Mouse (Mus musculus): ENCODE measurements around the gene Dgkg. TPM values are rescaled to one million over a fixed set of nuclear protein-coding genes. Genes with fewer than 3 reads are reported as not detected.

The Dgkg gene
- polyA plus RNA-seq, 1 experiment from 2014 or later, result 1.5 TPM

DNA sequence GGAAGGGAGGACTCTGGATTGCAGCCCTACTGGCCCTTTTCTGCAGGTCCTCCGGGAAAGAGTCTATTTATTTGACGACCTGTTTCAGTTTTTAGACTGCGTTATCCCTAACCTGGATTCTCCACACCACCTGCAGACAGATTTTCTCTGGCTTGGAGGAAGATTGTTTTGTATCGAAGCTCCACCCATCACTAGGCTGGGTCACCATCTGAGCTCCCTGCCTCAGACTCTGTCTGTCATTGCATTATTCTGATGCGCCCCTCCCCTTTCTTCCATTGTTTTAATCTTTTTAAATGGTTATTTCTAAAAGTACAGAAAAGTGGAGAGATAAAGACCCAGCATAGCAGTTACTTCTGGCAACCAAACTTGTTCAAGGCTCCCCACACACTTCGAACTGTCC is 151.4 kb downstream of the Dgkg start:
- H3K4me3 ChIP-seq (ENCODE audit: low read depth, low read length), result no peak overlapping the region
- peaks cover 3% of the 10 kb centered on the region for H3K4me1 ChIP-seq (ENCODE audit: control insufficient read depth, low read depth, low read length)
- H3K27ac ChIP-seq (ENCODE audit: low read length), result no peak overlapping the region
- ATAC-seq (ENCODE audit: low read depth), result no peak
- H3K27me3 ChIP-seq (ENCODE audit: control insufficient read depth, insufficient read depth, low read depth, low read length), result no peaks in the 10 kb centered on the region
- no peaks in the 10 kb centered on the region for H3K9me3 ChIP-seq (replicated peaks; ENCODE audit: control insufficient read depth, low read length)
- H3K9ac ChIP-seq (ENCODE audit: low read depth, low read length), result no peak overlapping the region
- H3K36me3 ChIP-seq (ENCODE audit: control insufficient read depth, insufficient read depth), result no peaks in the 10 kb centered on the region
- H3K4me2 ChIP-seq (ENCODE audit: low read depth, low read length), result no peak overlapping the region
- WGBS (ENCODE audit: insufficient replicate concordance), result 67% methylated on average over 6 of the region's 6 CpGs

DNA sequence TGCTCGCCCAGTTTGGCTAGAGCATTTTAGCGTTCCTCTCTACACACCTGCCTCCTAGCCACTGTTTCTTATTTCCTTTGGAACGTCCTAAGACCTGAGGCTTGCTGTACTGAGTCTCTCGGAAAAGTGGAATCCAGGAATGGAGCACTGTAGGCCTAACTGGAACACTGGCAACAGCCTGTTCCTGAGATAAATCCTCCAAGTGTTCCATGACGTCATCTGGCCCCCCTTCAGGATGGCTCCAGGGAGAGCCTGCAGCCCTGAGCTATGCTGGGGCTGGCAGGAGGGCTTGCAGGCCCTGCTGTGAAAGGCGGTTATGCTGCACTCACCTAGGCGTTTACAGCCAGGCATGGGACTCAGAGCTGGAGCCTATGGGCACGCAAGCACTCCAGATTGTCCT is 152.2 kb downstream of the Dgkg start:
- no peak for ATAC-seq (ENCODE audit: low read depth)
- Histone ChIP-seq H3K27ac (ENCODE audit: low read length) (no peak overlapping the region), H3K4me2 (ENCODE audit: low read depth, low read length) (no peak overlapping the region), H3K9me3 (replicated peaks; ENCODE audit: control insufficient read depth, low read length) (no peaks in the 10 kb centered on the region), H3K36me3 (ENCODE audit: control insufficient read depth, insufficient read depth) (no peaks in the 10 kb centered on the region), H3K4me3 (ENCODE audit: low read depth, low read length) (no peak overlapping the region), H3K4me1 (ENCODE audit: control insufficient read depth, low read depth, low read length) (peaks cover 3% of the 10 kb centered on the region), H3K9ac (ENCODE audit: low read depth, low read length) (no peak overlapping the region), H3K27me3 (ENCODE audit: control insufficient read depth, insufficient read depth, low read depth, low read length) (no peaks in the 10 kb centered on the region)
- WGBS (ENCODE audit: insufficient replicate concordance), result 46% methylated on average over 8 of the region's 8 CpGs

DNA sequence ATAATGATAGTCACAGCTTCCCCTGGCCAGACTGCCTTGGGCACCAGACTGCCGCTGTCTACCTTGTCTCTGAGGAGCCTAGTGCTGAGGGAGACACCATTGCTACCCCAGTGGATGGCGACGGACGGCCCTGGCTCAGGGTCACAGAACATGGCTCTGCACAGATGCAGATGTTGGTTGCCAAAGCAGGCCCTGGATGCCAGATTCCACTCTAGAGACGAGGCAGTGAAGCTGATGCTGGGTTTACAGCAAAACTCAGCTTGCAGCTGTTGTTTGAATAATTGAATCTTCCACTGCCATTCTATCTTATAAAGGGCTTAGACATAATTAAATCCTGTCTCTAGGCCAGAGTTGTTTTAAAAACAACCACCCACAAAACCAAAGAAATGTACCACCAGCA is 153.0 kb downstream of the Dgkg start:
- Histone ChIP-seq H3K4me3 (ENCODE audit: low read depth, low read length) (no peak overlapping the region), H3K27me3 (ENCODE audit: control insufficient read depth, insufficient read depth, low read depth, low read length) (no peaks in the 10 kb centered on the region), H3K36me3 (ENCODE audit: control insufficient read depth, insufficient read depth) (no peaks in the 10 kb centered on the region), H3K27ac (ENCODE audit: low read length) (no peak overlapping the region), H3K9me3 (replicated peaks; ENCODE audit: control insufficient read depth, low read length) (no peaks in the 10 kb centered on the region), H3K9ac (ENCODE audit: low read depth, low read length) (no peak overlapping the region), H3K4me1 (ENCODE audit: control insufficient read depth, low read depth, low read length) (peaks cover 3% of the 10 kb centered on the region), H3K4me2 (ENCODE audit: low read depth, low read length) (no peak overlapping the region)
- ATAC-seq (ENCODE audit: low read depth), result no peak
- 42% methylated on average over 5 of the region's 5 CpGs for WGBS (ENCODE audit: insufficient replicate concordance)

DNA sequence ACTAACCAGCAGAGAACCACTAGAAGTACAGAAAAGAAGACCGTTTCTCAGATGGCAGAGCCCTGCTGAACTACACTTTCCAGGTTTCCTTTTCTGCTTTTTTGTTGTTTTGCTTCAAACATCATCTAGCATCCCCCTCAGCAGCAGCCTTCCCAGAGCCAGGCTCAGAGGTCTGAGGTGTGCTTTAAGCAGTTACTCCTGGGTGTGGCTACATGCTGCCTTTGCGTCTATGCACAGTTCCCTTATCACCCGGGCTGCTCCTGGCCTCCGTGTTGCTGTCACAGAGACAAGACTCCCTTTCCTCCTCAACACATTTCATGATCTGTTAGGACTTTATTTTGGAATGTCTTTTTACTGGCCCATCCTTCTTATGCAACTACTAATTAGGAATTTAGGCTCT is 153.6 kb downstream of the Dgkg start:
- H3K36me3 ChIP-seq (ENCODE audit: control insufficient read depth, insufficient read depth), result no peaks in the 10 kb centered on the region
- WGBS (ENCODE audit: insufficient replicate concordance), result 28% methylated on average over 4 of the region's 4 CpGs

DNA sequence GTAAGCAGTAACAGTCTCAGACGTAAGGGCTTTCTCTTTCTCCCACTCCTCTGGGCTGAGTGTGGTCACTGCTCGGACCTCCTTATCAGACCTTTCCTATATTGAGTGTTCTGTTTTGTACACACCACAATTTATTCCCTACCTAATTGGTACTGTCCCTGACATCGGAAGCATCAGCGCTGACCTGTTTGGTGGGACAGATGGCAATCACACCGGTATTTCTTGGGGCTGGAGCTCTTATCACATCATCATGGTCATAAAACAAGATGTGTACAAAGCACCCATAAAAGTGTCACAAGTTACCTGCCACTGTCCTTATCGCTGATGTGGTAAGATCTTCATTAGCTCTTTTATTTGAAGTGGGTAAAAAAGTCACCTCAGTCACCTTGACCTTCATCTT is 155.2 kb downstream of the Dgkg start:
- H3K9me3 ChIP-seq (replicated peaks; ENCODE audit: control insufficient read depth, low read length), result no peaks in the 10 kb centered on the region
- 67% methylated on average over 6 of the region's 6 CpGs for WGBS (ENCODE audit: insufficient replicate concordance)

More for the DNA sequence above, 153.6 kb downstream of the Dgkg start:
- H3K4me1 ChIP-seq (ENCODE audit: control insufficient read depth, low read depth, low read length), result peaks cover 3% of the 10 kb centered on the region
- H3K27ac ChIP-seq (ENCODE audit: low read length), result no peak overlapping the region
- no peaks in the 10 kb centered on the region for H3K27me3 ChIP-seq (ENCODE audit: control insufficient read depth, insufficient read depth, low read depth, low read length)
- ATAC-seq (ENCODE audit: low read depth), result 0 out of 2 replicates have a peak, but pooled peaks have one; percentile 43
- no peak overlapping the region for H3K4me3 ChIP-seq (ENCODE audit: low read depth, low read length)
- H3K4me2 ChIP-seq (ENCODE audit: low read depth, low read length), result no peak overlapping the region
- no peaks in the 10 kb centered on the region for H3K9me3 ChIP-seq (replicated peaks; ENCODE audit: control insufficient read depth, low read length)
- no peak overlapping the region for H3K9ac ChIP-seq (ENCODE audit: low read depth, low read length)

DNA sequence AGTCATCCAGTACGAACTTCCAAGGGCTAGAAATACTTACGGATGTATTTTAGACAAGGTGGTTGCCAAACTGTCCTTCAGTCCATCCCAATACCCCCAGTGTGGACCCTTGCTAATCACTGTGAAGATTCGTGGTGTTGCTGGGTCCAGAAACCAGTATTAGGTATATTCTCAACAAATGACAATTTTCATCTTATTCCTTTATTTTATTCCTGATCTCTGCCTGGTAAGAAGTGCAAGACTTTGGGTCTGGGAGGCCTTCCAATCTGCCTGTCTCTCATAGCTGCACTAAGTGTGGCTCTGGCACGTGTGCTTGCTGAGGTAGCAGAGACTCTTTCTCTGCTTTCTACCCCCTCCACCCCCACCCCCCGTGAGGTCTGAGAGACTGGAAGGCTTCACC is 156.5 kb downstream of the Dgkg start:
- H3K4me1 ChIP-seq (ENCODE audit: control insufficient read depth, low read depth, low read length), result peaks cover 3% of the 10 kb centered on the region
- no peaks in the 10 kb centered on the region for H3K36me3 ChIP-seq (ENCODE audit: control insufficient read depth, insufficient read depth)
- H3K27me3 ChIP-seq (ENCODE audit: control insufficient read depth, insufficient read depth, low read depth, low read length), result no peaks in the 10 kb centered on the region
- whole genome bisulfite sequencing (ENCODE audit: insufficient replicate concordance), result 57% methylated on average over 5 of the region's 5 CpGs
- H3K9me3 ChIP-seq (replicated peaks; ENCODE audit: control insufficient read depth, low read length), result no peaks in the 10 kb centered on the region
- no peak overlapping the region for H3K27ac ChIP-seq (ENCODE audit: low read length)
- H3K4me2 ChIP-seq (ENCODE audit: low read depth, low read length), result no peak overlapping the region
- ATAC-seq (ENCODE audit: low read depth), result no peak
- no peak overlapping the region for H3K4me3 ChIP-seq (ENCODE audit: low read depth, low read length)
- H3K9ac ChIP-seq (ENCODE audit: low read depth, low read length), result no peak overlapping the region

More for the DNA sequence above, 155.2 kb downstream of the Dgkg start:
- Histone ChIP-seq H3K27ac (ENCODE audit: low read length) (no peak overlapping the region), H3K9ac (ENCODE audit: low read depth, low read length) (no peak overlapping the region), H3K4me1 (ENCODE audit: control insufficient read depth, low read depth, low read length) (peaks cover 3% of the 10 kb centered on the region), H3K36me3 (ENCODE audit: control insufficient read depth, insufficient read depth) (no peaks in the 10 kb centered on the region), H3K4me3 (ENCODE audit: low read depth, low read length) (no peak overlapping the region), H3K27me3 (ENCODE audit: control insufficient read depth, insufficient read depth, low read depth, low read length) (no peaks in the 10 kb centered on the region), H3K4me2 (ENCODE audit: low read depth, low read length) (no peak overlapping the region)
- ATAC-seq (ENCODE audit: low read depth), result no peak

DNA sequence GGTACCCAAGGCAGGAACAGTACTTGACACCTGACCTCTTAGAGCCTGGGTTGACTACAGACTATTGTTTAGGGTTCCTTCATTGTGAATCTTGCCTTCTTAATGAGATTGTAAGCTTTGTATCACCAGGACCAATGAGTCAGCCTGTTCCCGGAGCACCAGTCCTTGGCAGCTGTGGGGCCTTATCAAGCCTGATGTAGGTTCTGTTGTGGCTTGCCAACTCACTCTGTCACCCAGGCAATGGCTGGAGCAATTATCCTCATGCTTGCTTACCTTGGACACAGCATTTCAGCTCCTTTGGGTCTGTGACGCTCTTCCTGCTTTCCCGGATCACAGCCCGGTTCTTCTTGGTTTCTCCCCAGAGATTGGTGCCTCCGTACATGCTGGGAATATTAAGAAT is 157.1 kb downstream of the Dgkg start:
- no peak overlapping the region for H3K4me2 ChIP-seq (ENCODE audit: low read depth, low read length)
- H3K9ac ChIP-seq (ENCODE audit: low read depth, low read length), result no peak overlapping the region
- no peaks in the 10 kb centered on the region for H3K36me3 ChIP-seq (ENCODE audit: control insufficient read depth, insufficient read depth)
- peaks cover 3% of the 10 kb centered on the region for H3K4me1 ChIP-seq (ENCODE audit: control insufficient read depth, low read depth, low read length)
- H3K9me3 ChIP-seq (replicated peaks; ENCODE audit: control insufficient read depth, low read length), result no peaks in the 10 kb centered on the region
- no peak overlapping the region for H3K4me3 ChIP-seq (ENCODE audit: low read depth, low read length)
- ATAC-seq (ENCODE audit: low read depth), result no peak
- no peaks in the 10 kb centered on the region for H3K27me3 ChIP-seq (ENCODE audit: control insufficient read depth, insufficient read depth, low read depth, low read length)
- H3K27ac ChIP-seq (ENCODE audit: low read length), result no peak overlapping the region
- 70% methylated on average over 5 of the region's 5 CpGs for WGBS (ENCODE audit: insufficient replicate concordance)

DNA sequence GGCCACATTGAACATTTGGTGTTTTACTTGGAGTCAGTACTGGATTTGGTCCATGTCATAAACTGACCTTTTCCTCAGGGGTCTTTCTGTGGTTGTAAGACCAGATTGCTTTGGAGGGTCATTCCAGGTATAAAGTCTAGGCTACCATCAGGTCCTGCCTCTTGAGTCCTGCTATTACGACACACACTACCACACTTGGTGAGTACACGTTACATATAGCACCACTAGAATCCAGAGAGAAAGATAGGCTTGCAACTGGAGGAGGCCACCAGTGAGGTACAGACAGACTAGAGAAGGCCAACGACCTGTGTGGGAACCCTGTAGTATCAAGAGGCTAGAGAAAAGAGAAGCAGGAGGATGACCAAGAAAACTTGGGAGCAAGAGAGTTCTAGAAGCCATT is 157.6 kb downstream of the Dgkg start:
- no peak overlapping the region for H3K4me3 ChIP-seq (ENCODE audit: low read depth, low read length)
- no peak overlapping the region for H3K27ac ChIP-seq (ENCODE audit: low read length)
- no peaks in the 10 kb centered on the region for H3K9me3 ChIP-seq (replicated peaks; ENCODE audit: control insufficient read depth, low read length)
- no peak overlapping the region for H3K9ac ChIP-seq (ENCODE audit: low read depth, low read length)
- WGBS (ENCODE audit: insufficient replicate concordance), result 56% methylated on average over 3 of the region's 3 CpGs
- no peaks in the 10 kb centered on the region for H3K36me3 ChIP-seq (ENCODE audit: control insufficient read depth, insufficient read depth)
- peaks cover 3% of the 10 kb centered on the region for H3K4me1 ChIP-seq (ENCODE audit: control insufficient read depth, low read depth, low read length)
- ATAC-seq (ENCODE audit: low read depth), result no peak
- no peaks in the 10 kb centered on the region for H3K27me3 ChIP-seq (ENCODE audit: control insufficient read depth, insufficient read depth, low read depth, low read length)
- no peak overlapping the region for H3K4me2 ChIP-seq (ENCODE audit: low read depth, low read length)

DNA sequence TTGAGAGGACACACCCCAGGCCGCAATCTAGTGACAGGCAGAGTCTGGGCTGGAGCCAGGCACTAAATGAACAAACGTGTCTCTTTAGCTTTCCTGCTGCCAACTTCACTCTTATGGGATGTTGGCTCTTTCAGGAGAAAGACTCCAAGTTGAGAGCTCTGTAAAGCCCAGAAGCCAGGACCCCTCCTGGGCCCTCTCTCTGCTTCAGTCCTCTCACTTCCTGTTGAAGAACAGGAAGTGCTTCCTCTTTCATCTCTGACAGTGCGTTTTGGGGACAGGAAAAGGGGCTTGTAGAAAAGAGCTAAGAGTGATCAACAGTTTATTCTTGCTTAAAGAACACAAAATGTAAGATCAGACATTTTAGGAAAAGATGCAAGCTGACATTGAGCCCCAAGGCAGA is 159.0 kb downstream of the Dgkg start:
- no peak overlapping the region for H3K27ac ChIP-seq (ENCODE audit: low read length)
- no peak overlapping the region for H3K9ac ChIP-seq (ENCODE audit: low read depth, low read length)
- no peaks in the 10 kb centered on the region for H3K27me3 ChIP-seq (ENCODE audit: control insufficient read depth, insufficient read depth, low read depth, low read length)
- no peaks in the 10 kb centered on the region for H3K4me1 ChIP-seq (ENCODE audit: control insufficient read depth, low read depth, low read length)
- no peak overlapping the region for H3K4me3 ChIP-seq (ENCODE audit: low read depth, low read length)
- H3K9me3 ChIP-seq (replicated peaks; ENCODE audit: control insufficient read depth, low read length), result no peaks in the 10 kb centered on the region
- 38% methylated on average over 3 of the region's 3 CpGs for WGBS (ENCODE audit: insufficient replicate concordance)
- no peak for ATAC-seq (ENCODE audit: low read depth)
- no peak overlapping the region for H3K4me2 ChIP-seq (ENCODE audit: low read depth, low read length)
- no peaks in the 10 kb centered on the region for H3K36me3 ChIP-seq (ENCODE audit: control insufficient read depth, insufficient read depth)

DNA sequence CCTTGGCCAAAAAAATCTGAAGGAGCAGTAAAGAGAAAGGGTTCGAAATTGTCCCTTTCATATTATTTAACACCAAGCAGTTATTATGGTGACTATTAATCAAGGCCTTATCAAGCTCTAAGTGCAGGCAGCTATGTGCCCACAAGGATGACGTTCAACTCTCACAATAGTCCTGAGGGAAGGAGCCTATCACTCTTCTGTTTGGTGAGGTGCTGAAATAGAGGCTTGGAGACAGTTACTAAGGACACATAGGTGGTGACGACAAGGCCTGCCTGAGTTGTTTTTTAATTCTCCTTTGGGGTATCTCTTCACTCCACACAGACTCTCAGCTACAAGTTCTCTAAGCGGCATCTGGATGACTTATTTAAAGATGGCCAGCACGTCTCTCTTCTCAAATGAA is 161.8 kb downstream of the Dgkg start:
- no peaks in the 10 kb centered on the region for H3K27me3 ChIP-seq (ENCODE audit: control insufficient read depth, insufficient read depth, low read depth, low read length)
- WGBS (ENCODE audit: insufficient replicate concordance), result 40% methylated on average over 5 of the region's 5 CpGs
- no peak overlapping the region for H3K27ac ChIP-seq (ENCODE audit: low read length)
- no peaks in the 10 kb centered on the region for H3K4me1 ChIP-seq (ENCODE audit: control insufficient read depth, low read depth, low read length)
- H3K4me2 ChIP-seq (ENCODE audit: low read depth, low read length), result no peak overlapping the region
- no peaks in the 10 kb centered on the region for H3K9me3 ChIP-seq (replicated peaks; ENCODE audit: control insufficient read depth, low read length)
- H3K4me3 ChIP-seq (ENCODE audit: low read depth, low read length), result no peak overlapping the region
- no peak overlapping the region for H3K9ac ChIP-seq (ENCODE audit: low read depth, low read length)
- no peak for ATAC-seq (ENCODE audit: low read depth)
- no peaks in the 10 kb centered on the region for H3K36me3 ChIP-seq (ENCODE audit: control insufficient read depth, insufficient read depth)
